Mouse (Mus musculus) heart, embryonic 16.5 days (tissue): Measurements from ENCODE around the gene Gm20388. TPM values are rescaled to one million over a fixed set of nuclear protein-coding genes. Genes with fewer than 3 reads are reported as not detected.

Experiments used
- ATAC-seq: fragments of 200-750 bp; cut with Nextera tagmentation; replicated peaks from 2 replicates; pipeline ENCODE4 v1.8.0; 2017; ENCODE audit warnings: moderate number of reproducible peaks; ENCODE audit not compliant: insufficient read depth, low FRiP score; ENCODE audit errors: extremely low read depth
- H3K27ac ChIP-seq: fragments of 300-500 bp; sonication (generic); 2 replicates; pipeline ENCODE4 v1.5.1; 2014; ENCODE audit warnings: mild to moderate bottlenecking, low read length, control low read depth, moderate library complexity
- H3K27me3 ChIP-seq: fragments of 300-500 bp; sonication (generic); 2 replicates; pipeline ENCODE4 v1.6.1; 2014; ENCODE audit warnings: low read length, mixed read lengths; ENCODE audit not compliant: control insufficient read depth, insufficient read depth
- H3K36me3 ChIP-seq: fragments of 300-500 bp; sonication (generic); 2 replicates; pipeline ENCODE4 v1.6.1; 2014; ENCODE audit not compliant: control insufficient read depth, insufficient read depth
- H3K4me1 ChIP-seq: fragments of 300-500 bp; sonication (generic); 2 replicates; pipeline ENCODE4 v1.6.1; 2014; ENCODE audit warnings: low read length, mixed read lengths; ENCODE audit not compliant: control insufficient read depth, insufficient read depth
- H3K4me2 ChIP-seq: fragments of 300-500 bp; sonication (generic); 2 replicates; pipeline ENCODE4 v1.6.1; 2014; ENCODE audit warnings: low read depth, mild to moderate bottlenecking, control low read depth, low read length
- H3K4me3 ChIP-seq: fragments of 300-500 bp; sonication (generic); 2 replicates; pipeline ENCODE4 v1.5.1; 2014; ENCODE audit warnings: mild to moderate bottlenecking, control low read depth, low read length
- H3K9ac ChIP-seq: fragments of 300-500 bp; sonication (generic); 2 replicates; pipeline ENCODE4 v1.6.1; 2014; ENCODE audit warnings: low read length, control low read depth
- H3K9me3 ChIP-seq: fragments of 300-500 bp; sonication (generic); replicated peaks from 2 replicates; pipeline ENCODE4 v1.6.1; 2016; ENCODE audit warnings: low read length; ENCODE audit not compliant: control insufficient read depth
- WGBS: fragments of 180-500 bp; shearing (Covaris S2); extraction: QIAGEN DNeasy Blood & Tissue Kit; methylation state at CpG from one replicate; pipeline ENCODE4 v1.1.7; 2014; 5-methylcytosine and 5-hydroxymethylcytosine counted together
- polyA plus RNA-seq: library from polyadenylated mRNA; unstranded; fragments of >200 nt; fragmentation: Nextera tagmentation; extraction: Ambion mirVana; gene quantifications from 2 replicates; pipeline ENCODE4 v1.2.1, GENCODE M21; 2015

The Gm20388 gene
- polyA plus RNA-seq, 1 experiment from 2014 or later = 4.5 TPM

GRCm38 (mm10) chr8:123156070-123156773, 3245.6 kb downstream of the Gm20388 start:
- no peaks in the 10 kb centered on the region for H3K9me3 ChIP-seq
- no peak overlapping the region for H3K4me3 ChIP-seq
- no peaks in the 10 kb centered on the region for H3K36me3 ChIP-seq
- no peak overlapping the region; the same call in 1 of the 2 replicates for H3K9ac ChIP-seq
- H3K4me1 ChIP-seq = peaks cover 17% of the 10 kb centered on the region
- WGBS = 54% methylated on average over 9 of the region's 9 CpGs
- 0 out of 2 replicates have a peak, but pooled peaks have one; percentile 16 for ATAC-seq
- no peak overlapping the region for H3K4me2 ChIP-seq
- no peak overlapping the region for H3K27ac ChIP-seq
- no peaks in the 10 kb centered on the region for H3K27me3 ChIP-seq

GRCm38 (mm10) chr8:123157888-123158465, 3247.3 kb downstream of the Gm20388 start, which contains the start of gene Sult5a1:
Gene Sult5a1, minus strand, starts transcription at chr8:123158315.
- Histone ChIP-seq H3K9ac (no peak within 1 kb of the TSS), H3K27ac (no peak within 1 kb of the TSS), H3K27me3 (no peaks in the 10 kb centered on the region), H3K4me1 (peaks cover 17% of the 10 kb centered on the region), H3K4me3 (no peak within 1 kb of the TSS), H3K9me3 (no peaks in the 10 kb centered on the region), H3K36me3 (no peaks in the 10 kb centered on the region), H3K4me2 (peak within 1 kb of the TSS; percentile 39; the same call in 1 of the 2 replicates)
- 32% methylated on average over 13 of the region's 13 CpGs for WGBS
- no peak for ATAC-seq

- no peak for ATAC-seq
- H3K27me3 ChIP-seq = no peaks in the 10 kb centered on the region
- 67% methylated on average over 3 of the region's 3 CpGs for WGBS
- H3K27ac ChIP-seq = no peak overlapping the region
- peaks cover 6% of the 10 kb centered on the region for H3K9me3 ChIP-seq
- no peak overlapping the region for H3K4me3 ChIP-seq
- H3K4me1 ChIP-seq = no peaks in the 10 kb centered on the region
- H3K9ac ChIP-seq = no peak overlapping the region
- H3K4me2 ChIP-seq = no peak overlapping the region
- H3K36me3 ChIP-seq = no peaks in the 10 kb centered on the region
Observed at GRCm38 (mm10) chr8:123181391-123181790, 3270.8 kb downstream of the Gm20388 start.

GRCm38 (mm10) chr8:123185566-123186409, 3275.1 kb downstream of the Gm20388 start, which contains the start of gene Dpep1:
Gene Dpep1, plus strand, starts transcription at chr8:123186242.
- ATAC-seq = peak; percentile 34; the same call in 1 of the 2 replicates
- no peaks in the 10 kb centered on the region for H3K36me3 ChIP-seq
- H3K4me1 ChIP-seq = no peaks in the 10 kb centered on the region
- no peaks in the 10 kb centered on the region for H3K9me3 ChIP-seq
- H3K9ac ChIP-seq = no peak within 1 kb of the TSS
- H3K4me2 ChIP-seq = no peak within 1 kb of the TSS
- peak within 1 kb of the TSS; percentile 36 for H3K27ac ChIP-seq
- H3K27me3 ChIP-seq = no peaks in the 10 kb centered on the region
- H3K4me3 ChIP-seq = no peak within 1 kb of the TSS
- WGBS = 34% methylated on average over 19 of the region's 19 CpGs

DNA sequence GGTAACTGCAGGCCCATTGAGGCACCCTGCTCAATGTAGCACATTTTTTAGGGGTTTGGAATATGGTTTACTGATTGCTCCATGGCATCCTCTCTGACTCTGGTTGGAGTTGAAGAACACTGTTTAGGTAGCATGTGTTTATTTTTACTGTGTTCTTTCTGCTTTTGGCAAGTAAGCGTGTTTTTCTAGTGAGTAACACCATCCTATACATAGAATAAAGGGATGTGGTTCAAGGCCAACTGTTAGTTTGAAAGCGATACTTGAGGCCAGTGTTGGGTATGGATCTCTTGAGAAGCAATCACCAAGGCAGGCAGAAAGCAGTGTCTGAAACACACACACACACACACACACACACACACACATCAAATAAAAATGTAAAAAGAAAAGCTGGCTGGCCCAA, 3277.4 kb downstream of the Gm20388 start:
- H3K4me2 ChIP-seq = no peak overlapping the region
- ATAC-seq = no peak
- no peak overlapping the region for H3K27ac ChIP-seq
- no peak overlapping the region for H3K9ac ChIP-seq
- H3K9me3 ChIP-seq = no peaks in the 10 kb centered on the region
- H3K27me3 ChIP-seq = no peaks in the 10 kb centered on the region
- no peaks in the 10 kb centered on the region for H3K36me3 ChIP-seq
- no peaks in the 10 kb centered on the region for H3K4me1 ChIP-seq
- H3K4me3 ChIP-seq = no peak overlapping the region
- WGBS = 70% methylated on average over 2 of the region's 2 CpGs

DNA sequence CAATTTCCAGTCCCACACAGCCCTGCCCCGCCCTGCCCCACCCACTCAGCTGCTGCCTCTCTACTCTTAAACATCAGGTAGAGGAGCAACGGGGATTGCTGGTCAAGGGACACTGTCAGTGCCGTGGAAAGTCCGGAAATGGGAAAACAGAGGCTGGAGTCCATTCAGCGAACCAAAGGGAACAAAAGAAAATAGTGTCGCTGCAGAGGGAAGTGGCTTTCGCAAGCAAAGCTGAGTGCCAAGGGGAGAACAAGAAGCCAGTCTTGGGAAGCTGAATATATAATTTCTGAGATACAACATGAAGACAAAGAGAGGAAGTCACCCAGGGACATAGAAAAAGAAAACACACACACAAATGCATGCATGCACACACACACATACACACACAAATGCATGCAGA, 3278.2 kb downstream of the Gm20388 start:
- Histone ChIP-seq H3K4me2 (no peak overlapping the region), H3K36me3 (no peaks in the 10 kb centered on the region), H3K9me3 (no peaks in the 10 kb centered on the region), H3K27ac (no peak overlapping the region), H3K4me3 (no peak overlapping the region), H3K4me1 (no peaks in the 10 kb centered on the region), H3K9ac (no peak overlapping the region), H3K27me3 (no peaks in the 10 kb centered on the region)
- 76% methylated on average over 7 of the region's 7 CpGs for WGBS
- ATAC-seq = no peak

GRCm38 (mm10) chr8:123190678-123191077, 3280.0 kb downstream of the Gm20388 start:
- no peaks in the 10 kb centered on the region for H3K4me1 ChIP-seq
- H3K4me2 ChIP-seq = peak overlapping the region; percentile 13; the same call in 1 of the 2 replicates
- no peak overlapping the region for H3K9ac ChIP-seq
- peak; percentile 63 for ATAC-seq
- no peaks in the 10 kb centered on the region for H3K9me3 ChIP-seq
- H3K27ac ChIP-seq = no peak overlapping the region
- H3K27me3 ChIP-seq = no peaks in the 10 kb centered on the region
- H3K36me3 ChIP-seq = no peaks in the 10 kb centered on the region
- no peak overlapping the region for H3K4me3 ChIP-seq
- WGBS = 1% methylated on average over 9 of the region's 9 CpGs

- H3K36me3 ChIP-seq = no peaks in the 10 kb centered on the region
- WGBS = 70% methylated on average over 7 of the region's 8 CpGs
- H3K27ac ChIP-seq = no peak overlapping the region
- no peak overlapping the region for H3K4me3 ChIP-seq
- no peaks in the 10 kb centered on the region for H3K27me3 ChIP-seq
- H3K9me3 ChIP-seq = no peaks in the 10 kb centered on the region
- no peak overlapping the region for H3K9ac ChIP-seq
- no peak overlapping the region for H3K4me2 ChIP-seq
- no peaks in the 10 kb centered on the region for H3K4me1 ChIP-seq
- ATAC-seq = no peak
Observed at GRCm38 (mm10) chr8:123191908-123192307, 3281.3 kb downstream of the Gm20388 start.
